Mouse (Mus musculus) adrenal gland, postnatal 25 days (tissue): ENCODE results near the gene Rab6b. TPM values are rescaled to one million over a fixed set of nuclear protein-coding genes. Genes with fewer than 3 reads are reported as not detected.

Source experiments
- DNase-seq: peaks from one replicate; pipeline ENCODE4 v3.0.0; 2021; ENCODE audit warnings: mixed read lengths
- total RNA-seq: library from RNA; stranded (reverse); gene quantifications from 2 replicates; pipeline ENCODE4 v1.2.3, GENCODE M21; 2021

The Rab6b gene
- total RNA-seq, 1 experiment from 2014 or later = 2.1 TPM

GRCm38 (mm10) chr9:103208802-103209423 lies 97.3 kb downstream of the Rab6b start:
- DNase-seq = no peak

GRCm38 (mm10) chr9:103212654-103213420 lies 101.2 kb downstream of the Rab6b start:
- no peak for DNase-seq

- no peak for DNase-seq
These were observed 102.0 kb downstream of the Rab6b start for GRCm38 (mm10) chr9:103213631-103214030.

GRCm38 (mm10) chr9:103214281-103214680 lies 102.7 kb downstream of the Rab6b start:
- DNase-seq = no peak

GRCm38 (mm10) chr9:103224721-103225120 lies 113.1 kb downstream of the Rab6b start:
- no peak for DNase-seq

- DNase-seq = no peak
These were observed 113.9 kb downstream of the Rab6b start for GRCm38 (mm10) chr9:103225464-103225863.

GRCm38 (mm10) chr9:103226806-103227205 lies 115.2 kb downstream of the Rab6b start:
- peak; percentile 37 for DNase-seq

GRCm38 (mm10) chr9:103227760-103228159 lies 116.2 kb downstream of the Rab6b start:
- no peak for DNase-seq

- DNase-seq = no peak
These were observed 116.9 kb downstream of the Rab6b start for GRCm38 (mm10) chr9:103228370-103229003.

GRCm38 (mm10) chr9:103229037-103229867 lies 117.7 kb downstream of the Rab6b start:
- DNase-seq = no peak

GRCm38 (mm10) chr9:103230151-103230951 lies 118.8 kb downstream of the Rab6b start, which contains the start of the genes Gm20425 and Trf:
Gm20425 (minus strand) TSS chr9:103230307.
Trf (minus strand) TSS chr9:103230444.
- DNase-seq = peak; percentile 33

- no peak for DNase-seq
These were observed 120.8 kb downstream of the Rab6b start for GRCm38 (mm10) chr9:103232232-103233005.

- no peak for DNase-seq
These were observed 121.4 kb downstream of the Rab6b start for GRCm38 (mm10) chr9:103233006-103233395.

- DNase-seq = no peak
These were observed 122.5 kb downstream of the Rab6b start for GRCm38 (mm10) chr9:103234059-103234458.

- no peak for DNase-seq
These were observed 123.1 kb downstream of the Rab6b start for GRCm38 (mm10) chr9:103234565-103235165.

Other genes starting within 250 kb of the Rab6b start
- 2.6 and 3.2 TPM in 2 replicates for gene Slco2a1, start 123.1 kb upstream of the Rab6b start, total RNA-seq
- 40.8 and 43.5 TPM in 2 replicates for gene Srprb, start 90.3 kb downstream of the Rab6b start, total RNA-seq
- gene Gm20425, start 118.5 kb downstream of the Rab6b start, total RNA-seq = 9.4 and 18.8 TPM in 2 replicates
- gene Trf, start 118.7 kb downstream of the Rab6b start, total RNA-seq = 43.2 and 174 TPM in 2 replicates
- gene 1300017J02Rik, start 193.3 kb downstream of the Rab6b start, total RNA-seq = 0.82 and 4.6 TPM in 2 replicates
- 34.1 and 40.1 TPM in 2 replicates for gene Topbp1, start 193.4 kb downstream of the Rab6b start, total RNA-seq